Mouse (Mus musculus) CD4-positive, CD25-positive, alpha-beta regulatory T cell, adult 4 months (primary cell): ENCODE measurements around the gene Zfp639. TPM values are rescaled to one million over a fixed set of nuclear protein-coding genes. Genes with fewer than 3 reads are reported as not detected.

ENCODE experiments used
- ATAC-seq: one replicate; pipeline ENCODE4 v1.8.0; 2017
- polyA plus RNA-seq, 2 experiments: library from polyadenylated mRNA; unstranded; fragments of 100-300 nt; shearing (Covaris generic); gene quantifications; one replicate each; pipeline ENCODE4 v1.2.1; 2017

Gene Zfp639
- polyA plus RNA-seq, 2 experiments from 2014 or later, result 27.6 to 28.4 TPM

DNA sequence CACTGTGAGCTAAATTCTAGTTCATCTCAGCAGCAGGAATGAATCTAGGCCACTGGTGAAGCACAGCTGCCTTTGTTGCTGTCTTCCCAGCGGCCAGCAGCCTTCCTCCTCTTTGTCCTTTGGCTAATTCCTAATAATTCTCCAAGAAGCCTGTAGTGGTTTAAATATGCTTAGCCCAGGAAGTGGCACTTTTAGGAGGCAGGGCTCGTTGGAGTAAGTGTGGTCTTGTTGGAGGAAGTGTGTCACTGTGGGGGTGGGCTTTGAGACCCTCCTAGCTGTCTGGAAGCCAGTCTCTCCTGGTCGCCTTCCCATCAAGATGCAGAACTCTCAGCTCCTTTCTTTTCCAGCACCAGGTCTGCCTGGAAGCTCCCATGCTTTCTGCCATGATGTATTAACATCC, 4.2 kb upstream of the Zfp639 start:
- ATAC-seq, result no peak

DNA sequence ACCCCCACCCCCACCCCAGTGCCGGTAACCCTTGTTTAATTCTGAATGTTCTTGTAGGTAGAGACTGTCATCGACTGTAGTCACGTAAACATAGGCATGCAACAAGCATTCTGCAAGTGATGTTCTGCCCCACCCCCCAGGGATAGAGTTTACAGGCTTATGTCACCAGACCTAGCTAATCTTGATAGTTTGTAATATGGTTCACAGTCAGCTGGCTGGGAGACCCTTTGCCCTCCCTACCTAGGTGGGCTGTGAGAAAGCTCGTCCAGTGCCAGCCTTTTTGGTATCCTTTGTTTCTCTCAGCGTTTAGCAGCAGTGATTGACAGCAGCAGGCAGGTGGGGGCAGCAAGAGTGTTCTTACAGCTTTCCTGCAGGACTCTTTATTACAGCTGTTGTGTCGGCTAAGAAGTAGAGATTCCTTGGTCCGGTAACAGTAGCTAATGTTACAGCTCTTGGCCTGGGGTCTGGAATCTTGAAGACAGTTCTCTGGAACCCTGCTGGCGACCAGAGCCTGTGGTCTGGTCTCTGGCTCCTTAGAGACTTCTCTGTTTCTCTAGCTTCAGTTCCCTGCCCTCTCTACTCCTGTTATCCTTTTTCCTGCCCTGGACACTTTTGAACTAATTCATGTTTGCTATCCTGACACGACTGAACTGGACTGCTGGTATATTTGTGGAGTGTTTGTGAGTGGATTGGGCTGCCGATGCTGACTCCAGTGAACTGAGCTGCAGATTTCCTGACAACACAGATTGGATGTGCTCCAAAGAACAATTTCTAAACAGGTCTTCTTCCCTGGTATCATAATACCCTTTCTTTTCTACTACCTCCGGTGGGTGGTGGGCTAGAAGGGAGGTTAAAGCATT, 3.5 kb upstream of the Zfp639 start:
- ATAC-seq, result no peak

DNA sequence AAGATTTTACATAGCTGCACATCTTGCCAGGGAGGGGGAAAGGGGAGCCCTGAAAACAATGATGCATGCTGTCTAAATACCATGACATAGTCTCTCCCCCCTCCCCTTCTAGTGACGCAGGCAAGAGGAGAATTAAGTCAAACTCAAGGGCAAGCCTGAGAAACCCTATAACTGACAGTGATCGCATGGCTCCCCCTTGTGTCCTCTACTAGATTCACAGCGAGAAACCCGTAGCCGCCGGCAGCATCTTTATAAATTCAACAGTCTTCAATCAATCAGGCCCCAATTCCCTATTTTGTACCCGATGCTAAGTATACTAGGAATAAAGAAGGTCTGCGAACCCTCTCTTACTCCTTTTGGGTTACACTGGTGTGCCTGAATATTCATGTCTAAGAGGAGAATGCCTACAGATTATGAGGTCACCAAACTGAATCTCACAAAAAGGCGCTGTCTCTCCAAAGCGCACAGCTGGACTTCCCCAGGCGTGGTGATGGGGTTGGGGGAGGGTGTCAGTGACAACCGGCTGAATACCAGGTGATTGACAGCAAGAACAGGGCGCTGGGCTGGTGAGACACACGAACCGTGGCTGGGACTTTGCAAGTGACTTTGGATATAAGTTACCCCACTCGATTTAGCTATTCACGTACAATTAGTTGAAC, 1.3 kb upstream of the Zfp639 start:
- peak; percentile 71 for ATAC-seq

DNA sequence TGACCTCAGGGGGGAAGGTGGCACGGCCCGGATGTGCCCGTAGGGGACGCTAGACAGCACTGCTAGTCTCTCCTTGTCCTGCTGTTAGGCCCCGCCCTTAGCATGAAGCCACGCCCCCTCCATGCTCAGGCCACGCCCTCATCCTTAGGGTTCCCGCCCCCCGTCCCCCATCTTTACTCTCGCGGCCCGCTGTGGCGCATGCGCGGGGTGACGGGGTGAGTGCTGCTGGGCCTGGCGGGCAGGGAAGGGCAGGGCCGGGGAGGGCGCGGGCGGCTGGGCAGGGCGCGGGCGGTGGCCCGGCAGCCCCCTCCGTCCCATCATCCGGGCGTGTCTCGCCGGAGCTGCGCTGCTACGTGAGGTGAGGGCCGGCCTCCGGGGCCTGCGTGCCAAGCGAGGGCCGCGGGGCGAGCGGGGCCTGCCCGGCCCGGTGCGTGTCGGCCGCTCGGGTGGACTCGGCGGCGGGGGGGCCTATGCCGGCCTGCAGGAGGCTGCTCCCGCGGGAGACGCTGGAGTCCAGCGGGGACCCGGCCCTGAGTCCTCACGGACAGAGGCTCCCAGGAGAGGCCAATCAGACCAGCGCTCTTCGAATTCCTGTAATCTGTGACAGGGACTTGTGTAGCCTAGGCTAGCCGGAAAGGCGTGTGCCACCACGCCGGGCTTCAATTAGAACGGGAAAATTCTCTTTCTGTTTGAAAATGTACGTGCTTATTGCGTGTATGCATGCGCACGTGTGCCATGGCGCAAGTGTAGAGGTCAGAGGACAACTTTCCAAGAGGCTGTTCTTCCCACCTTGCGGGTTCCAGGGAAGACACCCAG, 524 bp downstream of the Zfp639 start:
- ATAC-seq, result peak; percentile 76

DNA sequence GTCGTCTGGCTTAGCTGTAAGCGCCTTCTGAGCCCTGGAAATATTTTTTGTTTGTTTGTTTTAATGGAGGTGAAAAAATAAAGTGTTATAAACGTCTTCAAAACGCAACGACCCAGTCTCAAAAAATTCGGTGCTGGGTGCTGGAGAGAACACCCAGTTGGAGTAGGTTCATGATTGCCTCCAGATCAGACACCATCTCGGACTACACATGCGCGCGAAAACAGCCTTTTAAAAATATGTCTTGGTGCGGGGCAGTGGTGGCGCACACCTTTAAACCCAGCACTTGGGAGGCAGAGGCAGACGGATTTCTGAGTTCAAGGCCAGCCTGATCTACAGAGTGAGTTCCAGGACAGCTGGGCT, 1.1 kb downstream of the Zfp639 start:
- ATAC-seq, result no peak

DNA sequence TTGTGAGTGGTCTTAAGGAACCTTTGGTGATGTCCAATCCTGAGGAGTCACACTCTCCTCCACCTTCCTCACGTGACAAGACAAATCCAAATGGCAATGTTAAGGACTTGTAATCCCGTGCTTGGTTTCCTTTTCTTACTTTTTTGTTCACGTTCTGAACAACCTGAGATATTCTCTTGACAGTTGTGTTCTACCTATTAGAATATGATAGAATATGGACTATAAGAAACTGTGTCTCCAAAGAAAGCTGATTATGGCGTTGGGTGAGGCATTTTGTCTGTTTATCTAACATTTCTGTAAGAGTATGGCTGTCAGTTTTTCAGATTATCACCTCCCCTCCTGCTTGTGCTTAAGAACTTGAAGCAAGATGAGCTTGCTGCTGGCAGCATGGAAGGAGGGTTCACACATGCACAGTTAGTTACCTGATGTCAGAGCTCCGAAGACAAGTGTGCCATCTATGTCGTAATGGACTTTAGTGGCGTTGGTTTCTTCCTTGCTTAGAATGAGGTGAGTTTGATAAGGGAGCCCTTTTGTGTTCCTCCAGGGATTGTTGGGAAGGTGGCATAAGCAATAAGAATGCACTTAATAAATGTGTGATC, 2.7 kb downstream of the Zfp639 start:
- ATAC-seq, result no peak

DNA sequence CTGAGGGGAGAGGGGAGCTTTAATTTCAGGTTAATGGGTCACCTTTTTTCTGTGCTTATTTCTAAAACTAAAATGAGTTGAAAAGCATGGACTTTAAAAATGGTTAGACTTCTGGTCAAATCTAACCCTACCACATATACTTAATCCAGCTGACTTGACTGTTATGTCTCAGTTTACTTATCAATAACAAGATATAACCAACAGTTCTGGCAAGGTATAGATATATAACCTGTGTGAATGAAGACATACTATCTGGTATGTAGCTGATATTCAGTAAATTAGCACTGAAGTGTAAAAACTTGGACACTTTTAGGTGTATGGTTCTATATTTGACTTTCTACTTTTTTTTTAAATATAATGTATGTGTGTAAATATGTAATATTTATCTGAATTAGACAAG, 3.5 kb downstream of the Zfp639 start:
- ATAC-seq, result no peak

DNA sequence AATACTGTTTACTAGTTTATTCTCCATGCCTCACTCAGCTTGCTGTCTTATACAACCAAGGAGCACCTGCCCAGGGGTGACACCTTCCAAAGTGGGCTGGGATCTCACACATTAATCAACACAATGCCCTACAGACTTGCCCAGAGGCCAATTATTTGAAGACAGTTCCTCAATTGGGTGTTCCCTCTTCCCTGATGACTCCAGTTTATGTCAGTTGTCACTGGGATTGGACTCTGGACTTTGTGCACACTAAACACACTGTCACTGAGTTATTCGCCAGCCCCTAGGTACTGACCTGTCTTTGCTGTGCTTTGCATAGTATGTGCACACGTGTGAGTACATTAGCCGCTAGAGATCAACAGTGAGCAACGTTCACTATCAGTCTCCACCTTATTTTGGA, 17.1 kb downstream of the Zfp639 start:
- ATAC-seq, result no peak

DNA sequence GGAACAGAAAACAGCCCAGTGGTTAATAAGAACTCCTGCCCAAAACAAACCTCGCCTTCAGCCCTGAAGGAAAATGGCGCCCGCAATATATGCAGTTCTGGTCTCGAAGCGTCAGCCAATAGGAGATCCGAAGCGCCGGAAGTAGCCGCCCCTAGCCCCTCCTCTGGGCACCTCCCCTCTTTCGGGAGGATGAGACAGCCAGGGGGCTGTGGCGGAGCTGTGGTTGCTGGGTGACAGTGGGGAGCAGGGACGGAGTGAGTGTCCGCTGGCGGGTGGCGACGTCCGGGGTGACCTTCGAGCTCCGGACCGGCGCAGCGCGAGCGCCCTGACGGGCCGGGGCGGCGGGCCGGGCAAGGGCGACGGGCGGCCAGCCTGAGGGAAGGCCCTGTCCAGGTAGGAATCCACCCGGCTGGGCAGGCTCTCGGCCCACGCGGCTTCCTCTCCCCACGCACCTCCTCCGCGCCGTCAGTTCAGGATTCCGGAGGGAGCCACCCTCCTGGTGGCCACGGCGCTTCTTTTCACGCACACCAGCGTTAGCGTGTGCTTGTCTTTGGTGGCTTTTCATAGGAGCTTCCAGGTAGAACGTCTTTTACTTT, 19.3 kb downstream of the Zfp639 start, which contains the start of gene Mfn1:
TSS of gene Mfn1 (plus strand) at position 163 of the 596 bp plus-strand sequence.
- peak; percentile 99 for ATAC-seq

DNA sequence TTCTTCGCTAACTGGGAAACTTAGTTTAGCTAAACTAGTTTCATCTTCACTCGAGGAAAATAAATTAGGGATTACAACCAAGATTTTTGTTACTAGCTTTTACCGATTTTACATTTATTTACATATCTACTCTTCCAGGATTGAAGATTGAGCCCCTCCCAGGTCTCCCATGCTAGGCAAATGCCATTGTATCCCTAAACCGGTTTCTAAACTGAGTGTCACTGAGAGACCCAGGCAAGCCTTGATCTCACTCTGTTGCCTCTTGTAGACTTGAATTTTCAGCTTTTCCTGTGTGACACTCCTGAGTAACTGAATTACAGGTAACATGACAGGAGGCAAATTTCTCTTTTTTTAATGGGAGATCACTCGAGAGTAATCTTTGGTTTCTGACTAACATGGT, 20.0 kb downstream of the Zfp639 start:
- ATAC-seq, result no peak

DNA sequence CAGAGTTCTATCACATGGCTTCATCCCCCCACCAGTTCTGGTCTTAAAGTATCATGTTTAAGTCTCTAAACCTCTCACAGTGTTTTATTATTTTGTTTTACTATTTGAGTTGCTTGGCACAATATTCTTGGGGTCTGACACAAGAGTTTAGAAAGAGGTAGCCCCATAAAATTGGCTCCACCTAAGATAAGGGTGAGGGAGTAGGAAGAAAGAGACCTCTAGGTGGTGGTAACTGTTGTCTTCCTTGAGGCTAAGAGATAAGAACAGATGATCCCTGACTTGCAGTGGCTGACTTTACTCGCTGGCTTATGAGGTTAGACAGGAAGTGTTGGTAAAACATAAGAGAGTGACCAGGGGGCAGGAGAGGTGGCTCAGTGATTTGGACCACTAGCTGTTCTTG, 25.6 kb downstream of the Zfp639 start:
- ATAC-seq, result no peak

DNA sequence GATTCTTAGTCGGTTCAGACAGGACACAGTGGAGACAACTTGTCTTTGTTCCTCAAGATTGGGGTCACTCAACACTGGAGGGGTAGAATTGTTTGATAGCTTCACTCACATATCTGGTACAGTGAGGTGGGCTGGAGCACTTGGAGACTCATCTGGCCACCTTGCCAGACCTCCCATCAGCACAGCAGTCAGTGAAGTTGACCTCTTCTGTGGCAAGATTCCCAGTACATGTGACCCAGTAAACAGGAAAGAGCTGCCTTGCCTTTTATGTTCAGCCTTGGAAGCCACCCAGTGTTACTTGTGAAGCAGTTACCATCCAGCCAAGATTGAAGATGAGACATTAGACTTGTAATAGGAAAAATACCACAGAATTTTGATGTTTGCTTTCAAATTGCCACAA, 27.5 kb downstream of the Zfp639 start:
- no peak for ATAC-seq

DNA sequence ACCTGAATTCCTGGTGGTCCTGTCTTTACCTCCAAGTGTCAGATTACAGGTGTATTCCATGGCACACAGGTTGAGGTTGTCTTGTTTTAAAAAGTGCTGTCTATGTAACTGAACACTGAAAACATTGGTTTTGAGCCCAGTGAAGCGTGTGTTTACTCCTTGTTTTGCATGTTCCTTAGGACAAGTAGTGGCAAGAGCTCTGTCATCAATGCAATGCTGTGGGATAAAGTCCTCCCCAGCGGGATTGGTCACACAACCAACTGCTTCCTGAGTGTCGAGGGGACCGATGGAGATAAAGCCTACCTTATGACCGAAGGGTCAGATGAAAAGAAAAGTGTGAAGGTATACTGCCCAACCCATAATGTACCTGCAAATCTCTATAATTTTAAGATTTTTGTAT, 28.0 kb downstream of the Zfp639 start:
- ATAC-seq, result no peak

DNA sequence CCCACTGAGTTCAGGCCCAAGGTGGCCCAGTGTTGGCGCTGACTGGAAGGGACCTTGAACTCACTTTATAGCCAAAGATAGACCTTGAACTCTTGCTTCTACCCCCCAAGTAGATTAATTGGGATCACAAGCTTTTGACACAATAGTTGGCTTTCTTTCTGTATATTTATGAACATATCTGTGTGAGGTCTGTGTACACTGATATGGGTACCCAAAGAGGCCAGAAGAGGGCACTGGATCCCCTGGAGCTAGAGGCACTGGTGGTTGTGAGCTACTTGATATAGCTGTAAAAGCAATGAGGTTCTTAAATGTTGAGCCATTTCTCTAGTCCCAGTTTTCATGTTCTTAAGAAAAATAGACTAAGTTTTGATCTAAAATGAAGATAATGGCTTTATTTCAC, 43.0 kb downstream of the Zfp639 start:
- no peak for ATAC-seq

DNA sequence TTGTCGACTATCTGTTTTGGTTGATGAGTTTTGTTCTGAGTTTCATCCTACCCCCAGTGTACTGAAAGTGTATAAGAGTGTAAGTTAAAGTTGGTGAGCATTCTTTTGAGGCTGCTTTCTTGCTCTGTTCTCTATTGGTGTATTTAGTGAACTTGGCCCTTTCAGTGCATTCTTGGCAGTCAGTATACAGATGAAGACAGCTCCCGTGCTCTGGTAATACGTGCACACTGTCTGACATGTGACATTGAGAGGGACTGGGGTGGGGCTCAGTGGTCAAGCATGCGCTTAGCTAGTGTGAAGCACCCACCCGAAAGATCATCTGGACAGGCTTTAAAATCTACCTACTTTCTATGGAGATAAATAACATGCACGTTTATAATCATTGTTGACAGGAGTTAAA, 53.3 kb downstream of the Zfp639 start:
- no peak for ATAC-seq

Other genes with a start within 250 kb of the Zfp639 start
- gene Zmat3, start 144.2 kb upstream of the Zfp639 start, polyA plus RNA-seq, result 1 to 10 TPM; 4.4 to 4.7 TPM
- 10 to 100 TPM; 14.1 to 23.2 TPM for gene Pik3ca, start 112.6 kb upstream of the Zfp639 start, polyA plus RNA-seq
- gene Kcnmb3, start 18.0 kb upstream of the Zfp639 start, polyA plus RNA-seq, result under 1 TPM; 0.60 to 0.81 TPM
- gene Mfn1, start 19.2 kb downstream of the Zfp639 start, polyA plus RNA-seq, result 10 to 100 TPM; 10.2 to 12.0 TPM
- gene Gnb4, start 106.3 kb downstream of the Zfp639 start, polyA plus RNA-seq, result 10 to 100 TPM in 1 of 2 experiments, 1 to 10 TPM in 1; 9.5 to 11.0 TPM
- 10 to 100 TPM; 85.8 to 96.2 TPM for gene Actl6a, start 196.0 kb downstream of the Zfp639 start, polyA plus RNA-seq
- gene Ndufb5, start 226.7 kb downstream of the Zfp639 start, polyA plus RNA-seq, result 100 to 1,000 TPM; 219 to 273 TPM
- gene Mrpl47, start 227.3 kb downstream of the Zfp639 start, polyA plus RNA-seq, result 10 to 100 TPM; 17.0 to 23.7 TPM